8 mouse cellular contexts compared by ENCODE assay signal in genomic region chr16:11254723-11255164, GRCm38 (mm10). TPM values are rescaled to one million over a fixed set of nuclear protein-coding genes. Genes with fewer than 3 reads are reported as not detected.
DNase-seq lines count a peak whose midpoint lies in the region; ATAC-seq and TF ChIP-seq lines count a peak whose summit lies in the region.

No protein-coding gene starts in this region.

- in situ Hi-C loops in ES-E14 (cut with MboI; ENCODE audit: low sequenced_read_pairs in 2 of 2, unreplicated experiment in 2 of 2), result no loop called here

- no peaks in the 10 kb centered on the region for H3K36me3 ChIP-seq in heart, embryonic 13.5 days
- peaks cover 4% of the 10 kb centered on the region for H3K36me3 ChIP-seq in ES-E14 (ENCODE audit: control insufficient read depth, insufficient read depth, low read length, poor library complexity, severe bottlenecking)
- H3K36me3 ChIP-seq in forebrain, embryonic 16.5 days (ENCODE audit: control insufficient read depth, insufficient read depth), result no peaks in the 10 kb centered on the region
- no peaks in the 10 kb centered on the region for H3K36me3 ChIP-seq in macrophage (ENCODE audit: inconsistent target)

- no peaks in the 10 kb centered on the region for H3K9me3 ChIP-seq in heart, embryonic 13.5 days
- H3K9me3 ChIP-seq in ES-E14 (ENCODE audit: control insufficient read depth, insufficient read depth, low read depth, low read length), result no peaks in the 10 kb centered on the region
- no peaks in the 10 kb centered on the region for H3K9me3 ChIP-seq in forebrain, embryonic 16.5 days (ENCODE audit: control insufficient read depth, low read length)

- no peak for ATAC-seq in heart, embryonic 13.5 days (ENCODE audit: extremely low read depth, insufficient number of reproducible peaks, low FRiP score, low TSS enrichment)
- no peak for ATAC-seq in forebrain, embryonic 16.5 days

- H3K4me3 ChIP-seq in heart, embryonic 13.5 days, result peak overlapping the region; percentile 76
- H3K4me3 ChIP-seq in ES-E14 (ENCODE audit: insufficient read depth in 1 of 2, low read depth in 1 of 2, low read length in 2 of 2, poor library complexity in 1 of 2, severe bottlenecking in 1 of 2) (peak overlapping the region; percentile 69 to 81), macrophage (ENCODE audit: inconsistent target) (peak overlapping the region; percentile 68)
- H3K4me3 ChIP-seq in forebrain, embryonic 16.5 days (replicated peaks; ENCODE audit: low read length), result peak overlapping the region; percentile 62

- peaks cover 35% of the 10 kb centered on the region for H3K79me2 ChIP-seq in macrophage (ENCODE audit: inconsistent target)

- peak overlapping the region; percentile 79 for H3K4me2 ChIP-seq in heart, embryonic 13.5 days
- H3K4me2 ChIP-seq in forebrain, embryonic 16.5 days (ENCODE audit: low read length), result peak overlapping the region; percentile 77

- H3K4me1 ChIP-seq in heart, embryonic 13.5 days, result peaks cover 23% of the 10 kb centered on the region
- H3K4me1 ChIP-seq in ES-E14 (ENCODE audit: control insufficient read depth in 2 of 2, insufficient read depth in 2 of 2, low read length in 2 of 2, poor library complexity in 1 of 2), result peaks cover 2 to 6% of the 10 kb centered on the region in 2 experiments; a peak in 1 of 4 replicates
- H3K4me1 ChIP-seq in forebrain, embryonic 16.5 days (replicated peaks; ENCODE audit: control insufficient read depth, insufficient read depth, low read length), result peaks cover 13% of the 10 kb centered on the region

- no peaks in the 10 kb centered on the region for H3K27me3 ChIP-seq in heart, embryonic 13.5 days (replicated peaks)
- no peaks in the 10 kb centered on the region for H3K27me3 ChIP-seq in forebrain, embryonic 16.5 days (replicated peaks; ENCODE audit: control insufficient read depth, insufficient read depth, low read length)

- DNase-seq in heart, adult 9 months (ENCODE audit: low spot score in 2 of 2), result no peak
- no peak for DNase-seq in ES-E14 (ENCODE audit: low read depth, low spot score)
- no peak for DNase-seq in T-cell, adult 2 months (ENCODE audit: low spot score)
- no peak for DNase-seq in spleen, postnatal 36 days (ENCODE audit: low spot score in 2 of 2)
- no peak for DNase-seq in cerebellum, postnatal 36 days

- WGBS in heart, embryonic 13.5 days, result 20% methylated on average over 10 of the region's 10 CpGs
- 17% methylated on average over 10 of the region's 10 CpGs for WGBS in forebrain, embryonic 16.5 days
- WGBS in macrophage (ENCODE audit: missing documents), result 11% methylated on average over 10 of the region's 10 CpGs

- H3K27ac ChIP-seq in heart, embryonic 13.5 days (replicated peaks), result peak overlapping the region; percentile 97
- peak overlapping the region; percentile 64; the same call in 1 of the 2 replicates for H3K27ac ChIP-seq in ES-E14 (ENCODE audit: insufficient read depth, low read depth, low read length, poor library complexity, severe bottlenecking)
- peak overlapping the region; percentile 93 for H3K27ac ChIP-seq in forebrain, embryonic 16.5 days (ENCODE audit: low read length)
- H3K27ac ChIP-seq in macrophage, result peak overlapping the region; percentile 74

- H3K9ac ChIP-seq in heart, embryonic 13.5 days, result peak overlapping the region; percentile 87
- H3K9ac ChIP-seq in ES-E14 (ENCODE audit: insufficient read depth, low read depth, low read length, poor library complexity, severe bottlenecking), result peak overlapping the region; percentile 90
- H3K9ac ChIP-seq in forebrain, embryonic 16.5 days (replicated peaks; ENCODE audit: low read depth, low read length), result peak overlapping the region; percentile 70

TF ChIP-seq in ES-E14, 5 proteins besides CTCF, POLR2A, EP300 and RAD21:
- no peak for TF ChIP-seq CHD2 (IDR thresholded peaks at IDR 0.05; ENCODE audit: low read depth, low read length)
- TF ChIP-seq ZC3H11A (IDR thresholded peaks at IDR 0.05; ENCODE audit: borderline replicate concordance, low read depth, low read length), result no peak
- TF ChIP-seq ZNF384 (IDR thresholded peaks at IDR 0.05; ENCODE audit: low read depth, low read length), result no peak
- no peak for TF ChIP-seq MAFK (IDR thresholded peaks at IDR 0.05; ENCODE audit: insufficient read depth, low read depth, low read length)
- TF ChIP-seq HCFC1 (IDR thresholded peaks at IDR 0.05; ENCODE audit: borderline replicate concordance, insufficient read depth, low read length), result no peak

RNA-seq across cellular contexts. Expression of gene Gspt1, which starts 0.6 kb away (rescaled TPM):
- polyA plus RNA-seq in heart, embryonic 13.5 days (2015; fragmentation: Nextera tagmentation; extraction: Ambion mirVana), result 47.8 and 48.4 TPM in 2 replicates
- 76.1 and 89.8 TPM in 2 replicates for total RNA-seq in ES-E14 (2012; rRNA removed)
- polyA plus RNA-seq in forebrain, embryonic 16.5 days (2015; fragmentation: Nextera tagmentation; extraction: Ambion mirVana), result 47.3 and 54.9 TPM in 2 replicates
- total RNA-seq in macrophage (2018; cell fraction: chromatin; rRNA removed), result 100 to 1,000 TPM in 9 of 26 experiments, 10 to 100 TPM in 17; 39.4 to 194 (median 74.8) TPM
- total RNA-seq in macrophage (2018; cell fraction: cytosol; rRNA removed), result 100 to 1,000 TPM in 1 of 26 experiments, 10 to 100 TPM in 25; 59.4 to 110 (median 68.3) TPM
- total RNA-seq in macrophage (2018; cell fraction: nucleus; rRNA removed), result 100 to 1,000 TPM in 4 of 26 experiments, 10 to 100 TPM in 22; 43.3 to 123 (median 71.8) TPM
- 60.3 to 139 TPM (median 132 TPM) in 3 replicates for polyA plus RNA-seq in macrophage (2018)

RNA-seq across cellular contexts. Expression of gene Rsl1d1, which starts 51.6 kb away (rescaled TPM):
- polyA plus RNA-seq in heart, embryonic 13.5 days (2015; fragmentation: Nextera tagmentation; extraction: Ambion mirVana), result 121 and 127 TPM in 2 replicates
- 167 and 203 TPM in 2 replicates for total RNA-seq in ES-E14 (2012; rRNA removed)
- 155 and 178 TPM in 2 replicates for polyA plus RNA-seq in forebrain, embryonic 16.5 days (2015; fragmentation: Nextera tagmentation; extraction: Ambion mirVana)
- 10 to 100 TPM in 24 of 26 experiments, 1 to 10 TPM in 2; 8.5 to 51.7 (median 34.3) TPM for total RNA-seq in macrophage (2018; cell fraction: chromatin; rRNA removed)
- 10 to 100 TPM; 43.0 to 70.3 (median 54.5) TPM for total RNA-seq in macrophage (2018; cell fraction: cytosol; rRNA removed)
- total RNA-seq in macrophage (2018; cell fraction: nucleus; rRNA removed), result 10 to 100 TPM; 15.1 to 71.1 (median 27.5) TPM
- 45.4 to 112 TPM (median 99.2 TPM) in 3 replicates for polyA plus RNA-seq in macrophage (2018)

RNA-seq across cellular contexts. Expression of gene Tnfrsf17, which starts 58.9 kb away (rescaled TPM):
- not detected in 2 replicates for polyA plus RNA-seq in heart, embryonic 13.5 days (2015; fragmentation: Nextera tagmentation; extraction: Ambion mirVana)
- 0.32 and 0.45 TPM in 2 replicates for total RNA-seq in ES-E14 (2012; rRNA removed)
- polyA plus RNA-seq in forebrain, embryonic 16.5 days (2015; fragmentation: Nextera tagmentation; extraction: Ambion mirVana), result not detected in 2 replicates
- total RNA-seq in macrophage (2018; cell fraction: chromatin; rRNA removed), result 1 to 10 TPM in 2 of 26 experiments, not detected in 24; 1.2 to 1.4 TPM
- total RNA-seq in macrophage (2018; cell fraction: cytosol; rRNA removed), result under 1 TPM in 12 of 26 experiments, not detected in 14; 0.10 to 0.80 (median 0.27) TPM
- not detected for total RNA-seq in macrophage (2018; cell fraction: nucleus; rRNA removed)
- polyA plus RNA-seq in macrophage (2018), result not detected in 3 replicates
